Mouse (Mus musculus): Measurements from ENCODE around the gene Gm48551.

Gm48551 gene

GRCm38 (mm10) chr10:81404082-81404481, 19.8 kb downstream of the Gm48551 start:
- peak; percentile 45 for DNase-seq (ENCODE audit: low read depth, low spot score)

GRCm38 (mm10) chr10:81404720-81405119, 20.5 kb downstream of the Gm48551 start:
- peak; percentile 57 for DNase-seq (ENCODE audit: low read depth, low spot score)

- peak; percentile 72 for DNase-seq (ENCODE audit: low read depth, low spot score)
Measured at GRCm38 (mm10) chr10:81405588-81406201, 21.4 kb downstream of the Gm48551 start.

GRCm38 (mm10) chr10:81406504-81407440, 22.5 kb downstream of the Gm48551 start:
- no peak for DNase-seq (ENCODE audit: low read depth, low spot score)

GRCm38 (mm10) chr10:81407539-81408423, 23.5 kb downstream of the Gm48551 start:
- peak; percentile 82 for DNase-seq (ENCODE audit: low read depth, low spot score)

- no peak for DNase-seq (ENCODE audit: low read depth, low spot score)
Measured at GRCm38 (mm10) chr10:81408424-81408729, 24.1 kb downstream of the Gm48551 start.

GRCm38 (mm10) chr10:81408871-81409291, 24.6 kb downstream of the Gm48551 start:
- DNase-seq (ENCODE audit: low read depth, low spot score), result peak; percentile 75

- DNase-seq (ENCODE audit: low read depth, low spot score), result no peak
Measured at GRCm38 (mm10) chr10:81409330-81409729, 25.1 kb downstream of the Gm48551 start.

GRCm38 (mm10) chr10:81410350-81410749, 26.1 kb downstream of the Gm48551 start:
- no peak for DNase-seq (ENCODE audit: low read depth, low spot score)

- DNase-seq (ENCODE audit: low read depth, low spot score), result no peak
Measured at GRCm38 (mm10) chr10:81410981-81411380, 26.7 kb downstream of the Gm48551 start.

- DNase-seq (ENCODE audit: low read depth, low spot score), result no peak
Measured at GRCm38 (mm10) chr10:81411471-81412400, 27.5 kb downstream of the Gm48551 start.

GRCm38 (mm10) chr10:81412586-81413309, 28.5 kb downstream of the Gm48551 start:
- DNase-seq (ENCODE audit: low read depth, low spot score), result no peak

- DNase-seq (ENCODE audit: low read depth, low spot score), result no peak
Measured at GRCm38 (mm10) chr10:81413310-81414261, 29.3 kb downstream of the Gm48551 start.

- DNase-seq (ENCODE audit: low read depth, low spot score), result no peak
Measured at GRCm38 (mm10) chr10:81414682-81415081, 30.4 kb downstream of the Gm48551 start.

- DNase-seq (ENCODE audit: low read depth, low spot score), result no peak
Measured at GRCm38 (mm10) chr10:81415146-81415545, 30.9 kb downstream of the Gm48551 start.

GRCm38 (mm10) chr10:81415549-81416310, 31.5 kb downstream of the Gm48551 start:
- no peak for DNase-seq (ENCODE audit: low read depth, low spot score)

GRCm38 (mm10) chr10:81416581-81417226, 32.4 kb downstream of the Gm48551 start:
- DNase-seq (ENCODE audit: low read depth, low spot score), result no peak

Measured in CD4-positive helper T cell, adult 2 months (primary cell).